Mouse (Mus musculus) liver, embryonic 14.5 days (tissue): Measurements from ENCODE around the gene Ppif. TPM values are rescaled to one million over a fixed set of nuclear protein-coding genes. Genes with fewer than 3 reads are reported as not detected.

Experiments used
- ATAC-seq: fragments of 200-750 bp; cut with Nextera tagmentation; 2 replicates; pipeline ENCODE4 v1.8.0; 2017; ENCODE audit warnings: moderate number of reproducible peaks, mild to moderate bottlenecking, moderate library complexity; ENCODE audit not compliant: insufficient read depth
- DNase-seq, 3 experiments: peaks; one replicate each; pipeline ENCODE4 v3.0.0-alpha.2; 2012 to 2013; ENCODE audit warnings: low read depth in 3 of 3, low spot score in 3 of 3
- H3K27ac ChIP-seq: fragments of 300-500 bp; sonication (generic); 2 replicates; pipeline ENCODE4 v1.5.1; 2014; ENCODE audit warnings: moderate library complexity, mild to moderate bottlenecking, control low read depth, inconsistent platforms
- H3K27me3 ChIP-seq: fragments of 300-500 bp; sonication (generic); 2 replicates; pipeline ENCODE4 v1.6.1; 2014; ENCODE audit warnings: mild to moderate bottlenecking, low read length, moderate library complexity; ENCODE audit not compliant: control insufficient read depth, insufficient read depth
- H3K36me3 ChIP-seq: fragments of 300-500 bp; sonication (generic); replicated peaks from 2 replicates; pipeline ENCODE4 v1.6.1; 2014; ENCODE audit warnings: low read depth; ENCODE audit not compliant: control insufficient read depth, insufficient read depth
- H3K4me1 ChIP-seq, 2 experiments: fragments of 200-500 bp in 1 of 2; fragments of 300-500 bp in 1 of 2; sonication (generic) in 1 of 2; replicated peaks; 2 replicates each; pipeline ENCODE4 v1.6.1; 2012 to 2014; ENCODE audit warnings: antibody characterized with exemption in 1 of 2, inconsistent platforms in 1 of 2, low read length in 1 of 2; ENCODE audit not compliant: control insufficient read depth in 2 of 2, insufficient read depth in 2 of 2
- H3K4me2 ChIP-seq: fragments of 300-500 bp; sonication (generic); 2 replicates; pipeline ENCODE4 v1.6.1; 2014; ENCODE audit warnings: low read depth, mild to moderate bottlenecking, control low read depth, moderate library complexity
- H3K4me3 ChIP-seq, 2 experiments: fragments of 200-500 bp in 1 of 2; fragments of 300-500 bp in 1 of 2; sonication (generic) in 1 of 2; 2 replicates each; pipeline ENCODE4 v1.5.1; 2012 to 2014; ENCODE audit warnings: low read depth in 2 of 2, low read length in 2 of 2, mild to moderate bottlenecking in 2 of 2, control low read depth in 1 of 2, inconsistent platforms in 1 of 2, moderate library complexity in 1 of 2; ENCODE audit not compliant: insufficient read depth in 1 of 2
- H3K9ac ChIP-seq: fragments of 300-500 bp; sonication (generic); replicated peaks from 2 replicates; pipeline ENCODE4 v1.6.1; 2014; ENCODE audit warnings: mild to moderate bottlenecking, control low read depth, moderate library complexity
- H3K9me3 ChIP-seq: fragments of 300-500 bp; sonication (generic); 2 replicates; pipeline ENCODE4 v1.6.1; 2016; ENCODE audit warnings: low read length, mixed read lengths; ENCODE audit not compliant: control insufficient read depth
- CTCF ChIP-seq: IDR thresholded peaks from 2 replicates; pipeline ENCODE4 v1.5.1; 2016; ENCODE audit warnings: antibody characterized with exemption, low read depth, control low read depth
- EP300 ChIP-seq: IDR thresholded peaks from 2 replicates; pipeline ENCODE4 v1.6.1; 2016; ENCODE audit warnings: antibody characterized with exemption, low read depth
- WGBS: fragments of 180-500 bp; shearing (Covaris S2); extraction: QIAGEN DNeasy Blood & Tissue Kit; methylation state at CpG from one replicate; pipeline ENCODE4 v1.1.7; 2014; ENCODE audit not compliant: insufficient replicate concordance; 5-methylcytosine and 5-hydroxymethylcytosine counted together
- polyA plus RNA-seq, 2 experiments: library from polyadenylated mRNA; depleted of rRNA in 1 of 2; stranded (reverse) in 1 of 2; unstranded in 1 of 2; fragments of >200 nt; fragmentation: Nextera tagmentation in 1 of 2; extraction: Ambion mirVana in 1 of 2; gene quantifications; 2 replicates each; pipeline versions ENCODE4 v1.2.1 to v1.2.3; 2012 to 2014

Ppif gene
- polyA plus RNA-seq, 2 experiments = 28.8 to 44.2 TPM

GRCm38 (mm10) chr14:25654401-25655197, 39.4 kb upstream of the Ppif start:
- Histone ChIP-seq H3K9me3 (no peaks in the 10 kb centered on the region), H3K36me3 (no peaks in the 10 kb centered on the region; the same call in 1 of the 2 replicates), H3K27me3 (no peaks in the 10 kb centered on the region), H3K4me3 (no peak overlapping the region), H3K27ac (no peak overlapping the region), H3K9ac (no peak overlapping the region), H3K4me2 (no peak overlapping the region), H3K4me1 (no peaks in the 10 kb centered on the region)
- DNase-seq (no peak), ATAC-seq (no peak)
- TF ChIP-seq EP300 (no peak), CTCF (no peak)
- 71% methylated on average over 14 of the region's 14 CpGs for WGBS

- TF ChIP-seq EP300 (no peak), CTCF (peak; percentile 57)
- H3K9me3 ChIP-seq = no peaks in the 10 kb centered on the region
- WGBS = 75% methylated on average over 11 of the region's 11 CpGs
- peaks cover 2% of the 10 kb centered on the region; the same call in 1 of the 2 replicates for H3K36me3 ChIP-seq
- H3K27ac ChIP-seq = no peak overlapping the region
- no peak overlapping the region for H3K4me3 ChIP-seq
- H3K4me2 ChIP-seq = no peak overlapping the region
- peak; percentile 25; the same call in 1 of the 2 replicates for ATAC-seq
- H3K9ac ChIP-seq = no peak overlapping the region
- DNase-seq = no peak
- H3K27me3 ChIP-seq = no peaks in the 10 kb centered on the region
- no peaks in the 10 kb centered on the region for H3K4me1 ChIP-seq
These were observed 33.3 kb upstream of the Ppif start for GRCm38 (mm10) chr14:25660661-25661060.

DNA sequence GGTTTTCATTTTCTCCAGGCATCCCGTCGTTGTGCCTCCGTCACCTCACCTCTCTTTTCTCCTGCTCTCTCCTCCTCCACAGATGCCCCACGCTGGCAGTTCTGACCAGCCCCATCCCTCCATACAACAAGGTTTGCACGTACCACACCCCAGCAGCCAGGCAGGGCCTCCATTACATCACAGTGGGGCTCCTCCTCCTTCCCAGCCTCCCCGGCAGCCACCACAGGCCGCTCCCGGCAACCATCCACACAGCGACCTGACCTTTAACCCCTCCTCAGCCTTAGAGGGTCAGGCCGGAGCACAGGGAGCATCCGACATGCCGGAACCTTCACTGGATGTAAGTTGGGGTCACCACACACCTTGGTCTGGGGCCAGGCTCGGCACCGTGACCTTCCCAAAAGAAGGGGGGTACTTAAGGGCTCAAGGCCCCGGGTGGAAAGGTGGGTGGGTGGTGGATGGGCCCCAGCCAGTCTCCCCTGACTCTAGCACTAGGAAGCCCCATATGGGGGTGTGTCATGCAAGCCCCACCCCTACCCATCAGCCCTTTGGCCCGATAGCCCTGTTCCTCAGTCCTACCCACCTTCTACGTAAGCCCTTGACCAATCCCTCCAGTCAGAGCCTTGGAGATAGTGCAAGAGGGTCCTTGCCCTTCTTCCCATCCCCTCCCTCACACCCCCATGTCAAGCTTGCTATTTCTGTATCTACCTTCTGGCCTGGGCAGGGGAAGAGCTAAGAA, 32.6 kb upstream of the Ppif start:
- Histone ChIP-seq H3K4me3 (no peak overlapping the region), H3K9me3 (no peaks in the 10 kb centered on the region), H3K27ac (no peak overlapping the region), H3K27me3 (no peaks in the 10 kb centered on the region), H3K4me2 (no peak overlapping the region), H3K9ac (no peak overlapping the region), H3K4me1 (no peaks in the 10 kb centered on the region), H3K36me3 (peaks cover 2% of the 10 kb centered on the region; the same call in 1 of the 2 replicates)
- ATAC-seq (peak; percentile 19; the same call in 1 of the 2 replicates), DNase-seq (no peak)
- no peak for TF ChIP-seq EP300
- TF ChIP-seq CTCF = no peak
- 72% methylated on average over 17 of the region's 17 CpGs for WGBS

DNA sequence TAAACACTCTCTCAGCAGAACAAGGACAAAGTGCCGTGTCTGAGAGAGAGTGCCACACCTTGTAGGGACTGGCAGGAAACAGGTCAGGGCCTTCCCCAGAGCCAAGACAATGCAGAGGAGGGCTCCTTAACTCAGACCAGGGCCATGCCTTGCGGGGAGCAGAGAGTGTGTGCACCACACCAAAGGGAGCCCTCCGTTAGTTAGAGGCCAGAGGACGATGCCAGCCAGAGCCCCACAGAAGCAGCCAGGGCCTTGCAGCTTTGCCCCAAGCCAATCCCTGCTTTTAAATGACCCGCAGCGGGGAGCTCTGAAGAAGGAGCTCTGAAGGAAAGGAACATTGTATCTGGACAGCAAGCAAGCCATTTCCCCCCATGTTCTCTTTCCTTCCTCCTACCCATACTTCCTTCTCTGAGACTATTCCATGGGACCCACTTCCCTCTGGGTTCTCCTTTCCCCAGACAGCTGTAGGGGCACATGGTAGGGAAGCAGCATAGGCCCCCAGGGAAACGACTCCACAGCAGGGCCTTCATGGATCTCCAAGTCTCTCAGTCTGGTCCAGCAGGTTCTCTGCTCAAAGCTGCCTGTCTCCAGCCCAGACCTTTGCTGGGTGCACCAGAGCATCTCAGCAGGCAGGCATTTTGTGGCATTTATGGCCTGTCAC, 30.2 kb upstream of the Ppif start:
- H3K4me2 ChIP-seq = no peak overlapping the region
- WGBS = 80% methylated on average over 7 of the region's 7 CpGs
- no peak for TF ChIP-seq EP300
- TF ChIP-seq CTCF = no peak
- H3K9ac ChIP-seq = no peak overlapping the region
- ATAC-seq = no peak
- no peak for DNase-seq
- H3K4me1 ChIP-seq = peaks cover 4 to 8% of the 10 kb centered on the region in 2 experiments; a peak in 3 of 4 replicates
- peaks cover 2% of the 10 kb centered on the region; the same call in 1 of the 2 replicates for H3K36me3 ChIP-seq
- H3K27me3 ChIP-seq = no peaks in the 10 kb centered on the region
- no peaks in the 10 kb centered on the region for H3K9me3 ChIP-seq
- no peak overlapping the region for H3K27ac ChIP-seq
- H3K4me3 ChIP-seq = no peak overlapping the region

GRCm38 (mm10) chr14:25664310-25664695, 29.7 kb upstream of the Ppif start:
- Histone ChIP-seq H3K27ac (no peak overlapping the region), H3K27me3 (no peaks in the 10 kb centered on the region), H3K9ac (no peak overlapping the region), H3K9me3 (no peaks in the 10 kb centered on the region), H3K4me1 (peaks cover 4 to 8% of the 10 kb centered on the region in 2 experiments; a peak in 3 of 4 replicates), H3K4me3 (no peak overlapping the region), H3K36me3 (peaks cover 2% of the 10 kb centered on the region; the same call in 1 of the 2 replicates), H3K4me2 (no peak overlapping the region)
- WGBS = 81% methylated on average over 7 of the region's 7 CpGs
- DNase-seq (no peak), ATAC-seq (no peak)
- TF ChIP-seq CTCF = no peak
- TF ChIP-seq EP300 = no peak
